ENCODE assay signal across 24 mouse cellular contexts in genomic region chr2:78864116-78864515, GRCm38 (mm10). TPM values are rescaled to one million over a fixed set of nuclear protein-coding genes. Genes with fewer than 3 reads are reported as not detected.
DNase-seq lines count a peak whose midpoint lies in the region; ATAC-seq and TF ChIP-seq lines count a peak whose summit lies in the region.
"Had no signal": no experiment of that assay in that cellular context is flagged by ENCODE, and none has a peak within 500 bp of the region (broad histone marks: within the 10 kb centered on the region; RNA-seq: fewer than 3 reads in every experiment).

No protein-coding gene starts in this region.

- no peak for ATAC-seq in heart, embryonic 12.5 days (ENCODE audit: insufficient number of reproducible peaks, low FRiP score)
- ATAC-seq in frontal cortex, adult (ENCODE audit: low TSS enrichment) = no peak
- ATAC-seq: activated CD4-positive, CD25-positive, alpha-beta regulatory T cell, adult 4 months; CD4-positive, CD25-positive, alpha-beta regulatory T cell, adult 4 months; Patski had no signal

- no peak overlapping the region for H3K4me3 ChIP-seq in heart, embryonic 12.5 days
- H3K4me3 ChIP-seq in testis, adult 2 months (ENCODE audit: control insufficient read depth, low read depth, low read length) = no peak overlapping the region
- H3K4me3 ChIP-seq in MEL (ENCODE audit: control insufficient read depth in 1 of 2, insufficient read depth in 1 of 2, low read depth in 2 of 2, low read length in 2 of 2) = no peak overlapping the region

- H3K4me2 ChIP-seq in heart, embryonic 12.5 days = no peak overlapping the region

- H3K27me3 ChIP-seq in heart, embryonic 12.5 days (replicated peaks) = no peaks in the 10 kb centered on the region
- no peaks in the 10 kb centered on the region for H3K27me3 ChIP-seq in testis, adult 2 months (ENCODE audit: control insufficient read depth, insufficient read depth, low read length)
- no peaks in the 10 kb centered on the region for H3K27me3 ChIP-seq in MEL (ENCODE audit: control insufficient read depth in 1 of 2, insufficient read depth in 2 of 2, low read length in 2 of 2)
- H3K27me3 ChIP-seq: CH12.LX, Patski had no signal

- TF ChIP-seq POLR2A in testis, adult 2 months (IDR thresholded peaks at IDR 0.05; ENCODE audit: control insufficient read depth, low read depth, low read length) = no peak
- TF ChIP-seq POLR2A in MEL (IDR thresholded peaks at IDR 0.05; ENCODE audit: control insufficient read depth in 1 of 2, insufficient read depth in 1 of 2, low read depth in 1 of 2, low read length in 2 of 2, poor library complexity in 1 of 2) = no peak

- no peak overlapping the region for H3K9ac ChIP-seq in heart, embryonic 12.5 days
- H3K9ac ChIP-seq in MEL (ENCODE audit: control insufficient read depth, low read depth, low read length, poor library complexity, severe bottlenecking) = no peak overlapping the region

- DNase-seq in heart, adult 11 months = peak; percentile 41
- no peak for DNase-seq in testis, postnatal 10 days (ENCODE audit: low spot score)
- DNase-seq in 416B (ENCODE audit: low read depth) = peak; percentile 58
- DNase-seq in MEL (ENCODE audit: low read depth, low spot score) = peak; percentile 71
- DNase-seq in adipocyte (ENCODE audit: low spot score) = no peak
- DNase-seq: adrenal gland, adult 2 months; adrenal gland, adult 8-10 months; adrenal gland, postnatal 10 days; adrenal gland, postnatal 14 days; adrenal gland, postnatal 25 days; B cell, adult 2 months; cerebellum, adult 11 months; cerebellum, adult 11-12 months; cerebellum, adult 18-20 months; cerebellum, adult 2 months; cerebellum, adult 8-10 months had no signal

- H3K27ac ChIP-seq in heart, embryonic 12.5 days (ENCODE audit: poor library complexity, severe bottlenecking) = no peak overlapping the region
- H3K27ac ChIP-seq in testis, adult 2 months (ENCODE audit: control insufficient read depth, insufficient read depth, low read depth, low read length) = 0 out of 2 replicates have a peak overlapping the region, but pooled peaks have one; percentile 25
- H3K27ac ChIP-seq in MEL (ENCODE audit: control insufficient read depth, low read depth, low read length) = peak overlapping the region; percentile 54

- TF ChIP-seq CTCF in testis, adult 2 months (IDR thresholded peaks at IDR 0.05; ENCODE audit: control insufficient read depth, insufficient read depth, insufficient replicate concordance, low read depth, low read length) = no peak
- TF ChIP-seq CTCF in MEL (IDR thresholded peaks at IDR 0.05 in 2 of 3, conservative IDR thresholded peaks at IDR 0.05 in 1 of 3; ENCODE audit: control insufficient read depth in 1 of 3, insufficient read depth in 1 of 3, low read depth in 2 of 3, low read length in 3 of 3, poor library complexity in 1 of 3, severe bottlenecking in 1 of 3) = no peak

- no peaks in the 10 kb centered on the region for H3K36me3 ChIP-seq in heart, embryonic 12.5 days
- no peaks in the 10 kb centered on the region for H3K36me3 ChIP-seq in testis, adult 2 months (ENCODE audit: control insufficient read depth, insufficient read depth, low read length)
- peaks cover 0 to 50% of the 10 kb centered on the region in 2 experiments; a peak in 2 of 4 replicates for H3K36me3 ChIP-seq in MEL (ENCODE audit: control insufficient read depth in 1 of 2, insufficient read depth in 2 of 2, low read length in 2 of 2)
- H3K36me3 ChIP-seq: G1E had no signal

- WGBS in heart, embryonic 12.5 days = 89% methylated on average over 3 of the region's 3 CpGs

- TF ChIP-seq EP300 in MEL (IDR thresholded peaks at IDR 0.05; ENCODE audit: low read depth in 1 of 2, low read length in 2 of 2) = peak; percentile 46 to 48

- no peak for TF ChIP-seq RAD21 in MEL (IDR thresholded peaks at IDR 0.05; ENCODE audit: low read depth, low read length)

- peaks cover 3% of the 10 kb centered on the region; the same call in 1 of the 2 replicates for H3K4me1 ChIP-seq in heart, embryonic 12.5 days (replicated peaks)
- peaks cover 2% of the 10 kb centered on the region for H3K4me1 ChIP-seq in testis, adult 2 months (ENCODE audit: control insufficient read depth, insufficient read depth, low read length)
- H3K4me1 ChIP-seq in MEL (ENCODE audit: control insufficient read depth in 1 of 2, insufficient read depth in 2 of 2, low read length in 2 of 2) = peaks cover 36 to 38% of the 10 kb centered on the region in 2 experiments

- no peaks in the 10 kb centered on the region for H3K9me3 ChIP-seq in heart, embryonic 12.5 days (replicated peaks)
- no peaks in the 10 kb centered on the region for H3K9me3 ChIP-seq in MEL (replicated peaks; ENCODE audit: insufficient read depth, low read length)
- H3K9me3 ChIP-seq: G1E had no signal

- peaks cover 5% of the 10 kb centered on the region; the same call in 1 of the 2 replicates for H3K79me2 ChIP-seq in MEL (ENCODE audit: control insufficient read depth, insufficient read depth, low read length, poor library complexity)

TF ChIP-seq in MEL, 35 proteins besides CTCF, POLR2A, EP300 and RAD21:
- TF ChIP-seq MYB (IDR thresholded peaks at IDR 0.05; ENCODE audit: low read depth, low read length) (no peak), SIN3A (IDR thresholded peaks at IDR 0.05; ENCODE audit: low read length) (no peak), MAX (IDR thresholded peaks at IDR 0.05; ENCODE audit: low read length) (no peak), BHLHE40 (IDR thresholded peaks at IDR 0.05; ENCODE audit: borderline replicate concordance, low read depth, low read length) (no peak), NRF1 (IDR thresholded peaks at IDR 0.05; ENCODE audit: insufficient read depth, low read depth, low read length, poor library complexity, severe bottlenecking) (no peak), ETS1 (IDR thresholded peaks at IDR 0.05; ENCODE audit: low read depth, low read length) (peak; percentile 39; the same call in 1 of the 2 replicates), MEF2A (IDR thresholded peaks at IDR 0.05; ENCODE audit: extremely low read depth, insufficient replicate concordance, low read depth, low read length, poor library complexity, severe bottlenecking) (no peak), TCF12 (IDR thresholded peaks at IDR 0.05; ENCODE audit: low read depth, low read length) (no peak), POLR2AphosphoS5 (IDR thresholded peaks at IDR 0.05; ENCODE audit: borderline replicate concordance, low read depth, low read length) (no peak), USF1 (IDR thresholded peaks at IDR 0.05; ENCODE audit: low read depth, low read length) (no peak), ZNF384 (IDR thresholded peaks at IDR 0.05; ENCODE audit: low read depth, low read length) (no peak), UBTF (IDR thresholded peaks at IDR 0.05; ENCODE audit: borderline replicate concordance, insufficient read depth, low read depth, low read length) (no peak), TBP (IDR thresholded peaks at IDR 0.05; ENCODE audit: low read depth, low read length) (0 out of 2 replicates have a peak, but pooled peaks have one; percentile 24), SMC3 (IDR thresholded peaks at IDR 0.05; ENCODE audit: low read depth, low read length) (no peak), CHD1 (IDR thresholded peaks at IDR 0.05; ENCODE audit: low read depth, low read length) (no peak), GABPA (IDR thresholded peaks at IDR 0.05; ENCODE audit: low read depth, low read length) (no peak), NELFE (IDR thresholded peaks at IDR 0.05; ENCODE audit: low read depth, low read length) (no peak)

RNA-seq across cellular contexts. Expression of gene Ube2e3, which starts 3.8 kb away (rescaled TPM):
- 116 and 124 TPM in 2 replicates for polyA plus RNA-seq in heart, embryonic 12.5 days (2016; fragmentation: Nextera tagmentation; extraction: Ambion mirVana)
- polyA plus RNA-seq in testis, adult 2 months (2012; rRNA removed) = 14.8 and 16.5 TPM in 2 replicates
- total RNA-seq in MEL (2012; rRNA removed) = 41.9 and 49.4 TPM in 2 replicates
- 100 to 1,000 TPM in 1 of 2 experiments, 10 to 100 TPM in 1; 99.4 to 160 TPM for polyA plus RNA-seq in MEL (2012; ENCODE audit: insufficient read depth in 1 of 2, insufficient read length in 2 of 2, low read depth in 1 of 2, low replicate concordance in 2 of 2, missing spikeins in 1 of 2)

Comparison
In these comparisons a context has a peak if more than half of its experiments do, and no peak if none do; other contexts are left out.
1. DNase-seq: peak in heart, adult 11 months (single experiment), 416B (single experiment) and MEL (single experiment); none in testis, postnatal 10 days (single experiment) and adipocyte (single experiment).